25 mouse cellular contexts compared by ENCODE assay signal in genomic region chr14:59438505-59438904, GRCm38 (mm10). TPM values are rescaled to one million over a fixed set of nuclear protein-coding genes. Genes with fewer than 3 reads are reported as not detected.
DNase-seq lines count a peak whose midpoint lies in the region; ATAC-seq and TF ChIP-seq lines count a peak whose summit lies in the region.
"Had no signal": no experiment of that assay in that cellular context is flagged by ENCODE, and none has a peak within 500 bp of the region (broad histone marks: within the 10 kb centered on the region; RNA-seq: fewer than 3 reads in every experiment).

No protein-coding gene starts in this region.

- H3K9ac ChIP-seq in liver, embryonic 11.5 days (ENCODE audit: low read depth, low read length) = no peak overlapping the region
- H3K9ac ChIP-seq in CH12.LX (ENCODE audit: insufficient read depth, low read depth) = peak overlapping the region; percentile 30
- H3K9ac ChIP-seq in liver, embryonic 12.5 days = 0 out of 2 replicates have a peak overlapping the region, but pooled peaks have one; percentile 92
- H3K9ac ChIP-seq: forebrain, embryonic 13.5 days; hindbrain, embryonic 14.5 days; limb, embryonic 15.5 days; midbrain, embryonic 15.5 days; neural tube, embryonic 15.5 days had no signal

- H3K4me1 ChIP-seq in liver, embryonic 11.5 days (replicated peaks; ENCODE audit: control insufficient read depth, insufficient read depth, low read length) = peaks cover 7% of the 10 kb centered on the region
- H3K4me1 ChIP-seq in CH12.LX (ENCODE audit: control insufficient read depth in 1 of 2, insufficient read depth in 2 of 2) = peaks cover 0 to 43% of the 10 kb centered on the region in 2 experiments; a peak in 2 of 4 replicates
- H3K4me1 ChIP-seq in liver, embryonic 12.5 days = peaks cover 30% of the 10 kb centered on the region
- H3K4me1 ChIP-seq: heart, embryonic 10.5 days had no signal

- H3K4me2 ChIP-seq in liver, embryonic 11.5 days = peak overlapping the region; percentile 73; the same call in 1 of the 2 replicates
- H3K4me2 ChIP-seq in CH12.LX (ENCODE audit: insufficient read depth, low read depth, poor library complexity, severe bottlenecking) = peak overlapping the region; percentile 92
- H3K4me2 ChIP-seq in liver, embryonic 12.5 days = peak overlapping the region; percentile 74; the same call in 1 of the 2 replicates
- H3K4me2 ChIP-seq: forebrain, embryonic 13.5 days; hindbrain, embryonic 14.5 days; limb, embryonic 15.5 days; midbrain, embryonic 15.5 days; neural tube, embryonic 15.5 days had no signal

- no peak for TF ChIP-seq RAD21 in CH12.LX (IDR thresholded peaks at IDR 0.05; ENCODE audit: low read depth, low read length)

- H3K4me3 ChIP-seq in liver, embryonic 11.5 days (ENCODE audit: low read depth, low read length) = no peak overlapping the region
- H3K4me3 ChIP-seq in CH12.LX (replicated peaks in 1 of 3; ENCODE audit: low read depth in 2 of 3, low read length in 2 of 3, poor library complexity in 1 of 3) = peak overlapping the region; percentile 20 to 85 (median 72)
- no peak overlapping the region for H3K4me3 ChIP-seq in liver, embryonic 12.5 days
- H3K4me3 ChIP-seq: forebrain, embryonic 13.5 days; gastrocnemius, adult 2 months; heart, embryonic 10.5 days; limb, embryonic 15.5 days; midbrain, embryonic 15.5 days; neural tube, embryonic 15.5 days had no signal

- no peak overlapping the region for H3K27ac ChIP-seq in liver, embryonic 11.5 days (ENCODE audit: low read depth, low read length)
- peak overlapping the region; percentile 42; the same call in 1 of the 2 replicates for H3K27ac ChIP-seq in CH12.LX (ENCODE audit: insufficient read depth, low read depth)
- no peak overlapping the region for H3K27ac ChIP-seq in liver, embryonic 12.5 days
- H3K27ac ChIP-seq: forebrain, embryonic 13.5 days; heart, embryonic 10.5 days; hindbrain, embryonic 14.5 days; limb, embryonic 15.5 days; midbrain, embryonic 15.5 days; neural tube, embryonic 15.5 days had no signal

- 66% methylated on average over 2 of the region's 2 CpGs for WGBS in liver, embryonic 11.5 days
- 61% methylated on average over 2 of the region's 2 CpGs for WGBS in liver, embryonic 12.5 days (ENCODE audit: insufficient replicate concordance)

- no peaks in the 10 kb centered on the region; the same call in 1 of the 2 replicates for H3K36me3 ChIP-seq in liver, embryonic 11.5 days (ENCODE audit: control insufficient read depth, insufficient read depth, low read length)
- peaks cover 4 to 5% of the 10 kb centered on the region in 2 experiments for H3K36me3 ChIP-seq in CH12.LX (replicated peaks in 1 of 2; ENCODE audit: control insufficient read depth in 1 of 2, insufficient read depth in 1 of 2, low read length in 1 of 2)
- peaks cover 11% of the 10 kb centered on the region for H3K36me3 ChIP-seq in liver, embryonic 12.5 days
- H3K36me3 ChIP-seq: heart, embryonic 10.5 days; limb, embryonic 15.5 days; midbrain, embryonic 15.5 days; neural tube, embryonic 15.5 days had no signal

- H3K27me3 ChIP-seq in liver, embryonic 11.5 days (replicated peaks; ENCODE audit: control insufficient read depth, insufficient read depth, low read length) = no peaks in the 10 kb centered on the region
- H3K27me3 ChIP-seq in CH12.LX (replicated peaks) = no peaks in the 10 kb centered on the region
- no peaks in the 10 kb centered on the region for H3K27me3 ChIP-seq in liver, embryonic 12.5 days (replicated peaks)
- H3K27me3 ChIP-seq: forebrain, embryonic 13.5 days; limb, embryonic 15.5 days; midbrain, embryonic 15.5 days; neural tube, embryonic 15.5 days had no signal

- ATAC-seq in liver, embryonic 11.5 days (replicated peaks; ENCODE audit: low FRiP score) = no peak
- no peak for ATAC-seq in liver, embryonic 12.5 days
- ATAC-seq in monocyte, adult 5-6 weeks (replicated peaks; ENCODE audit: insufficient number of reproducible peaks, low FRiP score, low TSS enrichment, poor library complexity, severe bottlenecking) = peak; percentile 73
- ATAC-seq: activated CD4-positive, CD25-positive, alpha-beta regulatory T cell, adult 4 months; CD4-positive, CD25-positive, alpha-beta regulatory T cell, adult 4 months; forebrain, embryonic 13.5 days; midbrain, embryonic 15.5 days had no signal

- in situ Hi-C loops in CH12.LX (cut with MboI; ENCODE audit: low pct_ligation_motif_present, low pct_unique_long_range_greater_than_20kb, low sequenced_read_pairs) = no loop called here

- peak; percentile 84 for TF ChIP-seq EP300 in CH12.LX (IDR thresholded peaks at IDR 0.05; ENCODE audit: low read length)

- H3K79me2 ChIP-seq in CH12.LX (replicated peaks; ENCODE audit: control insufficient read depth, extremely low read depth, insufficient read depth, poor library complexity, severe bottlenecking) = peaks cover 30% of the 10 kb centered on the region

- DNase-seq in liver, embryonic 11.5 days (ENCODE audit: low spot score) = no peak
- DNase-seq in liver (no peak), CH12.LX (ENCODE audit: extremely low read depth) (peak; percentile 68)
- DNase-seq in neural tube, embryonic 10.5 days (ENCODE audit: extremely low spot score, low spot score) = no peak
- no peak for DNase-seq in right cerebral cortex, postnatal 36 days (ENCODE audit: low spot score in 2 of 2)
- DNase-seq in urinary bladder, adult 18-20 months (ENCODE audit: low spot score in 2 of 2) = no peak
- DNase-seq: adrenal gland, adult 8-10 months; cerebellum, adult 2 months; cerebellum, postnatal 36 days; gastrocnemius, adult 2 months; heart, postnatal 4 days; kidney, adult 2 months; kidney, postnatal 14 days; left cerebral cortex, postnatal 4 days; thymus, postnatal 14 days had no signal

- no peak for TF ChIP-seq POLR2A in CH12.LX (IDR thresholded peaks at IDR 0.05; ENCODE audit: low read depth, low read length)

- TF ChIP-seq CTCF in CH12.LX (conservative IDR thresholded peaks at IDR 0.05 in 1 of 2, IDR thresholded peaks at IDR 0.05 in 1 of 2; ENCODE audit: low read depth in 2 of 2, low read length in 2 of 2) = no peak

- dilution Hi-C loops in CH12.LX (cut with MboI; ENCODE audit: extremely low pct_ligation_motif_present, extremely low pct_unique_long_range_greater_than_20kb, low sequenced_read_pairs) = no loop called here

- no peaks in the 10 kb centered on the region for H3K9me3 ChIP-seq in liver, embryonic 11.5 days (ENCODE audit: control insufficient read depth, low read length)
- no peaks in the 10 kb centered on the region for H3K9me3 ChIP-seq in CH12.LX (replicated peaks; ENCODE audit: low read length)
- no peaks in the 10 kb centered on the region for H3K9me3 ChIP-seq in liver, embryonic 12.5 days (replicated peaks)
- H3K9me3 ChIP-seq: forebrain, embryonic 13.5 days; heart, embryonic 10.5 days; limb, embryonic 15.5 days; midbrain, embryonic 15.5 days; neural tube, embryonic 15.5 days had no signal

TF ChIP-seq in CH12.LX, 34 proteins besides CTCF, POLR2A, EP300 and RAD21 (continues in another document):
- TF ChIP-seq SIN3A (IDR thresholded peaks at IDR 0.05; ENCODE audit: low read length) = peak; percentile 62; the same call in 1 of the 2 replicates
- TF ChIP-seq ETS1 (conservative IDR thresholded peaks at IDR 0.05; ENCODE audit: low read depth, low read length) = peak; percentile 38; the same call in 1 of the 2 replicates
- no peak for TF ChIP-seq NRF1 (IDR thresholded peaks at IDR 0.05; ENCODE audit: low read depth, low read length)
- peak; percentile 62; the same call in 1 of the 2 replicates for TF ChIP-seq MEF2A (IDR thresholded peaks at IDR 0.05; ENCODE audit: borderline replicate concordance, low read depth, low read length)
- TF ChIP-seq RCOR1 (conservative IDR thresholded peaks at IDR 0.05; ENCODE audit: low read depth, low read length) = no peak
- peak; percentile 89 for TF ChIP-seq IRF4 (IDR thresholded peaks at IDR 0.05; ENCODE audit: low read depth, low read length)
- no peak for TF ChIP-seq E2F4 (IDR thresholded peaks at IDR 0.05; ENCODE audit: insufficient replicate concordance, low read depth, low read length)
- 0 out of 2 replicates have a peak, but pooled peaks have one; percentile 23 for TF ChIP-seq JUND (conservative IDR thresholded peaks at IDR 0.05; ENCODE audit: low read depth, low read length)
- TF ChIP-seq MAX (IDR thresholded peaks at IDR 0.05; ENCODE audit: low read length) = no peak
- TF ChIP-seq CHD1 (IDR thresholded peaks at IDR 0.05; ENCODE audit: low read depth, low read length) = no peak
- peak; percentile 25; the same call in 1 of the 2 replicates for TF ChIP-seq CHD2 (IDR thresholded peaks at IDR 0.05; ENCODE audit: low read length)
- TF ChIP-seq JUN (IDR thresholded peaks at IDR 0.05; ENCODE audit: insufficient read depth, low read depth, low read length) = no peak
- TF ChIP-seq NELFE (IDR thresholded peaks at IDR 0.05; ENCODE audit: low read depth, low read length) = no peak
- TF ChIP-seq POLR2AphosphoS2 (IDR thresholded peaks at IDR 0.05; ENCODE audit: low read depth, low read length) = no peak
- TF ChIP-seq MXI1 (IDR thresholded peaks at IDR 0.05; ENCODE audit: low read depth, low read length) = no peak
- TF ChIP-seq KAT2A (IDR thresholded peaks at IDR 0.05; ENCODE audit: insufficient replicate concordance, low read length) = no peak
- 0 out of 2 replicates have a peak, but pooled peaks have one; percentile 23 for TF ChIP-seq MYC (IDR thresholded peaks at IDR 0.05; ENCODE audit: low read depth, low read length)

RNA-seq across cellular contexts. Expression of gene Setdb2, which starts 2.2 kb away (rescaled TPM):
- 13.0 and 13.4 TPM in 2 replicates for polyA plus RNA-seq in liver, embryonic 11.5 days (2014; fragmentation: Nextera tagmentation; extraction: Ambion mirVana)
- 14.7 and 14.9 TPM in 2 replicates for total RNA-seq in CH12.LX (2012; rRNA removed)
- total RNA-seq in CH12.LX (2014; rRNA removed) = 33.8 and 37.3 TPM in 2 replicates
- 13.2 and 13.3 TPM in 2 replicates for polyA plus RNA-seq in CH12.LX (2012; ENCODE audit: insufficient read length, low read depth)
- 9.8 and 11.4 TPM in 2 replicates for polyA plus RNA-seq in liver, embryonic 12.5 days (2016; fragmentation: Nextera tagmentation; extraction: Ambion mirVana)
- total RNA-seq in monocyte, adult 5-6 weeks (2017) = 42.6 to 56.7 TPM (median 54.3 TPM) in 3 replicates

RNA-seq across cellular contexts. Expression of gene Cab39l, which starts 2.3 kb away (rescaled TPM):
- polyA plus RNA-seq in liver, embryonic 11.5 days (2014; fragmentation: Nextera tagmentation; extraction: Ambion mirVana) = 47.4 and 54.5 TPM in 2 replicates
- total RNA-seq in CH12.LX (2012; rRNA removed) = 19.9 and 21.3 TPM in 2 replicates
- total RNA-seq in CH12.LX (2014; rRNA removed) = 49.2 and 56.3 TPM in 2 replicates
- 33.1 and 33.2 TPM in 2 replicates for polyA plus RNA-seq in CH12.LX (2012; ENCODE audit: insufficient read length, low read depth)
- 37.8 and 40.4 TPM in 2 replicates for polyA plus RNA-seq in liver, embryonic 12.5 days (2016; fragmentation: Nextera tagmentation; extraction: Ambion mirVana)
- 13.2 to 39.5 TPM (median 26.0 TPM) in 3 replicates for total RNA-seq in monocyte, adult 5-6 weeks (2017)

RNA-seq across cellular contexts. Expression of gene Phf11c, which starts 43.3 kb away (rescaled TPM):
- 0.75 and 1.1 TPM in 2 replicates for polyA plus RNA-seq in liver, embryonic 11.5 days (2014; fragmentation: Nextera tagmentation; extraction: Ambion mirVana)
- 0.92 and 1.1 TPM in 2 replicates for total RNA-seq in CH12.LX (2012; rRNA removed)
- 1.8 and 2.4 TPM in 2 replicates for total RNA-seq in CH12.LX (2014; rRNA removed)
- polyA plus RNA-seq in CH12.LX (2012; ENCODE audit: insufficient read length, low read depth) = 1.9 and 2.4 TPM in 2 replicates
- 0.67 and 0.71 TPM in 2 replicates for polyA plus RNA-seq in liver, embryonic 12.5 days (2016; fragmentation: Nextera tagmentation; extraction: Ambion mirVana)
- total RNA-seq in monocyte, adult 5-6 weeks (2017) = 2.9 to 6.6 TPM (median 6.6 TPM) in 3 replicates

Comparison
In these comparisons a context has a peak if more than half of its experiments do, and no peak if none do; other contexts are left out.
1. H3K4me3 ChIP-seq: peak in CH12.LX (3 of 3); none in liver, embryonic 11.5 days (single experiment) and liver, embryonic 12.5 days (single experiment).
2. Peak in every context shown above with its lines, with median percentiles within 50 percentile points of each other: H3K4me2 ChIP-seq.